Mouse (Mus musculus) liver, adult (tissue): ENCODE results near the gene Fam111a.

Source experiments
- GATA4 ChIP-seq: IDR thresholded peaks from 2 replicates; pipeline ENCODE4 v1.6.1; 2014; ENCODE audit warnings: mild to moderate bottlenecking, low read length; ENCODE audit not compliant: insufficient replicate concordance

The Fam111a gene

GRCm38 (mm10) chr19:12549166-12549565, 3.6 kb downstream of the Fam111a start:
- TF ChIP-seq GATA4 = no peak

GRCm38 (mm10) chr19:12550005-12550942, 4.7 kb downstream of the Fam111a start:
- no peak for TF ChIP-seq GATA4

- TF ChIP-seq GATA4 = no peak
Observed at GRCm38 (mm10) chr19:12556293-12556692, 10.8 kb downstream of the Fam111a start.

- TF ChIP-seq GATA4 = no peak
Observed at GRCm38 (mm10) chr19:12558219-12558618, 12.7 kb downstream of the Fam111a start.

GRCm38 (mm10) chr19:12564197-12564596, 18.7 kb downstream of the Fam111a start:
- TF ChIP-seq GATA4 = no peak

- TF ChIP-seq GATA4 = no peak
Observed at GRCm38 (mm10) chr19:12567011-12567410, 21.5 kb downstream of the Fam111a start.

GRCm38 (mm10) chr19:12570866-12571265, 25.3 kb downstream of the Fam111a start:
- TF ChIP-seq GATA4 = no peak

GRCm38 (mm10) chr19:12571687-12572086, 26.1 kb downstream of the Fam111a start:
- TF ChIP-seq GATA4 = no peak

GRCm38 (mm10) chr19:12572614-12573265, 27.2 kb downstream of the Fam111a start:
- TF ChIP-seq GATA4 = no peak

GRCm38 (mm10) chr19:12573266-12574011, 27.9 kb downstream of the Fam111a start:
- no peak for TF ChIP-seq GATA4

GRCm38 (mm10) chr19:12574012-12574407, 28.5 kb downstream of the Fam111a start:
- TF ChIP-seq GATA4 = no peak

- TF ChIP-seq GATA4 = no peak
Observed at GRCm38 (mm10) chr19:12575107-12575506, 29.6 kb downstream of the Fam111a start.

GRCm38 (mm10) chr19:12575514-12575913, 30.0 kb downstream of the Fam111a start:
- TF ChIP-seq GATA4 = no peak

- TF ChIP-seq GATA4 = no peak
Observed at GRCm38 (mm10) chr19:12576639-12577038, 31.1 kb downstream of the Fam111a start.

GRCm38 (mm10) chr19:12585310-12585709, 39.8 kb downstream of the Fam111a start:
- no peak; the same call in 1 of the 2 replicates for TF ChIP-seq GATA4

GRCm38 (mm10) chr19:12591908-12592307, 46.4 kb downstream of the Fam111a start:
- no peak for TF ChIP-seq GATA4

- no peak for TF ChIP-seq GATA4
Observed at GRCm38 (mm10) chr19:12595135-12595529, 49.6 kb downstream of the Fam111a start.
